Mouse (Mus musculus) kidney, embryonic 16.5 days (tissue): Measurements from ENCODE around the gene Gpc6. TPM values are rescaled to one million over a fixed set of nuclear protein-coding genes. Genes with fewer than 3 reads are reported as not detected.
A peak's percentile ranks its signal among the peaks of the same experiment; 100 is the strongest.

Source experiments
- ATAC-seq: fragments of 200-750 bp; cut with Nextera tagmentation; 2 replicates; pipeline ENCODE4 v1.8.0; 2017; ENCODE audit warnings: moderate TSS enrichment; ENCODE audit not compliant: low FRiP score, low TSS enrichment
- H3K27ac ChIP-seq: fragments of 300-500 bp; sonication (generic); 2 replicates; pipeline ENCODE4 v1.5.1; 2014; ENCODE audit warnings: low read length
- H3K27me3 ChIP-seq: fragments of 300-500 bp; sonication (generic); 2 replicates; pipeline ENCODE4 v1.6.1; 2014; ENCODE audit warnings: low read length, control low read depth, mixed read lengths; ENCODE audit not compliant: insufficient read depth
- H3K36me3 ChIP-seq: fragments of 300-500 bp; sonication (generic); 2 replicates; pipeline ENCODE4 v1.6.1; 2014; ENCODE audit warnings: low read length, control low read depth, mixed read lengths; ENCODE audit not compliant: insufficient read depth
- H3K4me1 ChIP-seq: fragments of 300-500 bp; sonication (generic); 2 replicates; pipeline ENCODE4 v1.6.1; 2014; ENCODE audit warnings: low read length, control low read depth, mixed read lengths; ENCODE audit not compliant: insufficient read depth
- H3K4me2 ChIP-seq: fragments of 300-500 bp; sonication (generic); replicated peaks from 2 replicates; pipeline ENCODE4 v1.6.1; 2014; ENCODE audit warnings: low read depth, low read length
- H3K4me3 ChIP-seq: fragments of 300-500 bp; sonication (generic); 2 replicates; pipeline ENCODE4 v1.5.1; 2014; ENCODE audit warnings: mild to moderate bottlenecking, low read length
- H3K9ac ChIP-seq: fragments of 300-500 bp; sonication (generic); replicated peaks from 2 replicates; pipeline ENCODE4 v1.6.1; 2014; ENCODE audit warnings: low read length
- H3K9me3 ChIP-seq: fragments of 300-500 bp; sonication (generic); 2 replicates; pipeline ENCODE4 v1.6.1; 2016; ENCODE audit warnings: low read length, control low read depth
- WGBS: fragments of 180-500 bp; shearing (Covaris S2); extraction: QIAGEN DNeasy Blood & Tissue Kit; methylation state at CpG from one replicate; pipeline ENCODE4 v1.1.7; 2014; 5-methylcytosine and 5-hydroxymethylcytosine counted together
- polyA plus RNA-seq: library from polyadenylated mRNA; unstranded; fragments of >200 nt; fragmentation: Nextera tagmentation; extraction: Ambion mirVana; gene quantifications from 2 replicates; pipeline ENCODE4 v1.2.1, GENCODE M21; 2015

The Gpc6 gene
- polyA plus RNA-seq, 1 experiment from 2014 or later = 62.7 TPM

GRCm38 (mm10) chr14:117309997-117310520 lies 384.9 kb downstream of the Gpc6 start:
- WGBS = 88% methylated on average over 3 of the region's 3 CpGs

GRCm38 (mm10) chr14:117324214-117324613 lies 399.1 kb downstream of the Gpc6 start:
- WGBS = 83% methylated on average over 2 of the region's 2 CpGs
- Histone ChIP-seq H3K4me1 (no peaks in the 10 kb centered on the region), H3K27me3 (no peaks in the 10 kb centered on the region), H3K4me3 (no peak overlapping the region), H3K27ac (no peak overlapping the region), H3K4me2 (no peak overlapping the region), H3K9ac (no peak overlapping the region), H3K9me3 (no peaks in the 10 kb centered on the region), H3K36me3 (no peaks in the 10 kb centered on the region)
- ATAC-seq = no peak

More at GRCm38 (mm10) chr14:117309997-117310520, 384.9 kb downstream of the Gpc6 start:
- no peak for ATAC-seq
- no peaks in the 10 kb centered on the region for H3K9me3 ChIP-seq
- no peak overlapping the region for H3K9ac ChIP-seq
- H3K4me1 ChIP-seq = no peaks in the 10 kb centered on the region
- H3K4me2 ChIP-seq = no peak overlapping the region
- no peaks in the 10 kb centered on the region for H3K36me3 ChIP-seq
- H3K27ac ChIP-seq = no peak overlapping the region
- H3K27me3 ChIP-seq = no peaks in the 10 kb centered on the region
- H3K4me3 ChIP-seq = no peak overlapping the region

- no peak overlapping the region for H3K27ac ChIP-seq
- WGBS = 48% methylated on average over 1 of the region's 1 CpGs
- peak; percentile 74; the same call in 1 of the 2 replicates for ATAC-seq
Observed at GRCm38 (mm10) chr14:117332256-117332655, 407.1 kb downstream of the Gpc6 start.

GRCm38 (mm10) chr14:117337271-117337670 lies 412.2 kb downstream of the Gpc6 start:
- no peak overlapping the region for H3K9ac ChIP-seq
- no peaks in the 10 kb centered on the region for H3K4me1 ChIP-seq
- no peak for ATAC-seq
- H3K4me3 ChIP-seq = no peak overlapping the region
- H3K27me3 ChIP-seq = no peaks in the 10 kb centered on the region
- no peaks in the 10 kb centered on the region for H3K9me3 ChIP-seq
- no peaks in the 10 kb centered on the region for H3K36me3 ChIP-seq
- H3K27ac ChIP-seq = no peak overlapping the region
- H3K4me2 ChIP-seq = no peak overlapping the region
- WGBS = 79% methylated on average over 1 of the region's 1 CpGs

More at GRCm38 (mm10) chr14:117332256-117332655, 407.1 kb downstream of the Gpc6 start:
- Histone ChIP-seq H3K9me3 (no peaks in the 10 kb centered on the region), H3K4me2 (no peak overlapping the region), H3K9ac (no peak overlapping the region), H3K27me3 (no peaks in the 10 kb centered on the region), H3K4me1 (peaks cover 10% of the 10 kb centered on the region; the same call in 1 of the 2 replicates), H3K36me3 (no peaks in the 10 kb centered on the region), H3K4me3 (no peak overlapping the region)

GRCm38 (mm10) chr14:117340549-117340948 lies 415.4 kb downstream of the Gpc6 start:
- no peaks in the 10 kb centered on the region for H3K36me3 ChIP-seq
- H3K4me1 ChIP-seq = 0 out of 2 replicates have a peak, but pooled peaks cover 2% of the 10 kb centered on the region
- WGBS = 44% methylated on average over 4 of the region's 4 CpGs
- H3K4me2 ChIP-seq = no peak overlapping the region
- peak; percentile 67; the same call in 1 of the 2 replicates for ATAC-seq
- no peak overlapping the region for H3K9ac ChIP-seq
- no peaks in the 10 kb centered on the region for H3K9me3 ChIP-seq
- no peak overlapping the region for H3K4me3 ChIP-seq
- no peak overlapping the region for H3K27ac ChIP-seq
- no peaks in the 10 kb centered on the region for H3K27me3 ChIP-seq

- H3K4me2 ChIP-seq = no peak overlapping the region
- H3K36me3 ChIP-seq = no peaks in the 10 kb centered on the region
- no peak overlapping the region for H3K27ac ChIP-seq
- H3K4me3 ChIP-seq = no peak overlapping the region
- no peak for ATAC-seq
- no peak overlapping the region for H3K9ac ChIP-seq
- H3K27me3 ChIP-seq = no peaks in the 10 kb centered on the region
- H3K9me3 ChIP-seq = no peaks in the 10 kb centered on the region
- WGBS = 69% methylated on average over 6 of the region's 6 CpGs
- H3K4me1 ChIP-seq = 0 out of 2 replicates have a peak, but pooled peaks cover 2% of the 10 kb centered on the region
Observed at GRCm38 (mm10) chr14:117344505-117344904, 419.4 kb downstream of the Gpc6 start.

- Histone ChIP-seq H3K4me1 (0 out of 2 replicates have a peak, but pooled peaks cover 2% of the 10 kb centered on the region), H3K4me2 (no peak overlapping the region), H3K36me3 (no peaks in the 10 kb centered on the region), H3K9ac (no peak overlapping the region), H3K27ac (no peak overlapping the region), H3K9me3 (no peaks in the 10 kb centered on the region), H3K4me3 (no peak overlapping the region), H3K27me3 (no peaks in the 10 kb centered on the region)
- 87% methylated on average over 6 of the region's 6 CpGs for WGBS
- no peak for ATAC-seq
Observed at GRCm38 (mm10) chr14:117346372-117346885, 421.3 kb downstream of the Gpc6 start.

GRCm38 (mm10) chr14:117351296-117351695 lies 426.2 kb downstream of the Gpc6 start:
- no peak for ATAC-seq
- Histone ChIP-seq H3K9me3 (no peaks in the 10 kb centered on the region), H3K27ac (no peak overlapping the region), H3K9ac (no peak overlapping the region), H3K4me3 (no peak overlapping the region), H3K4me2 (no peak overlapping the region), H3K36me3 (no peaks in the 10 kb centered on the region), H3K27me3 (no peaks in the 10 kb centered on the region), H3K4me1 (no peaks in the 10 kb centered on the region)
- WGBS = 62% methylated on average over 7 of the region's 7 CpGs

GRCm38 (mm10) chr14:117361155-117361964 lies 436.2 kb downstream of the Gpc6 start:
- no peaks in the 10 kb centered on the region for H3K27me3 ChIP-seq
- H3K9me3 ChIP-seq = no peaks in the 10 kb centered on the region
- no peak overlapping the region for H3K27ac ChIP-seq
- H3K4me1 ChIP-seq = no peaks in the 10 kb centered on the region
- H3K9ac ChIP-seq = no peak overlapping the region
- no peak overlapping the region for H3K4me2 ChIP-seq
- 0 out of 2 replicates have a peak, but pooled peaks have one; percentile 59 for ATAC-seq
- H3K36me3 ChIP-seq = no peaks in the 10 kb centered on the region
- H3K4me3 ChIP-seq = no peak overlapping the region
- 76% methylated on average over 9 of the region's 9 CpGs for WGBS

- Histone ChIP-seq H3K9me3 (no peaks in the 10 kb centered on the region), H3K4me2 (no peak overlapping the region)
- WGBS = 89% methylated on average over 2 of the region's 2 CpGs
Observed at GRCm38 (mm10) chr14:117361965-117362309, 436.8 kb downstream of the Gpc6 start.

More at GRCm38 (mm10) chr14:117361965-117362309, 436.8 kb downstream of the Gpc6 start:
- H3K4me1 ChIP-seq = no peaks in the 10 kb centered on the region
- H3K27me3 ChIP-seq = no peaks in the 10 kb centered on the region
- no peak overlapping the region for H3K9ac ChIP-seq
- no peak overlapping the region for H3K4me3 ChIP-seq
- no peaks in the 10 kb centered on the region for H3K36me3 ChIP-seq
- no peak for ATAC-seq
- no peak overlapping the region for H3K27ac ChIP-seq
